Mouse (Mus musculus) gastrocnemius, postnatal 10 days (tissue): ENCODE measurements around the gene Rabgap1l. TPM values are rescaled to one million over a fixed set of nuclear protein-coding genes. Genes with fewer than 3 reads are reported as not detected.
"Not testable (repeated sequence)": the region's sequence is repeated elsewhere in the genome, so short reads cannot be mapped to it uniquely, and the experiment has no call there.

Experiments used
- DNase-seq: peaks from one replicate; pipeline ENCODE4 v3.0.0; 2021; ENCODE audit warnings: mixed read lengths
- total RNA-seq, 2 experiments: library from RNA; stranded (reverse); gene quantifications; 2 replicates each; pipeline ENCODE4 v1.2.3; 2021

The Rabgap1l gene
- total RNA-seq, 2 experiments from 2014 or later = 14.2 to 21.4 TPM

- DNase-seq = no peak
Observed at GRCm38 (mm10) chr1:160692224-160693093, 100.6 kb downstream of the Rabgap1l start.

GRCm38 (mm10) chr1:160691196-160691590, 101.8 kb downstream of the Rabgap1l start:
- DNase-seq = no peak

GRCm38 (mm10) chr1:160690516-160691195, 102.4 kb downstream of the Rabgap1l start:
- no peak for DNase-seq

- no peak for DNase-seq
Observed at GRCm38 (mm10) chr1:160689511-160689910, 103.5 kb downstream of the Rabgap1l start.

- DNase-seq = no peak
Observed at GRCm38 (mm10) chr1:160684251-160684650, 108.8 kb downstream of the Rabgap1l start.

GRCm38 (mm10) chr1:160681398-160682050, 111.5 kb downstream of the Rabgap1l start:
- DNase-seq = no peak

- no peak for DNase-seq
Observed at GRCm38 (mm10) chr1:160674763-160675162, 118.2 kb downstream of the Rabgap1l start.

GRCm38 (mm10) chr1:160672088-160672814, 120.8 kb downstream of the Rabgap1l start:
- DNase-seq = no peak

- no peak for DNase-seq
Observed at GRCm38 (mm10) chr1:160655806-160656470, 137.1 kb downstream of the Rabgap1l start.

- DNase-seq = no peak
Observed at GRCm38 (mm10) chr1:160651691-160652090, 141.3 kb downstream of the Rabgap1l start.

GRCm38 (mm10) chr1:160645416-160645815, 147.6 kb downstream of the Rabgap1l start:
- DNase-seq = no peak

GRCm38 (mm10) chr1:160628213-160628932, 164.6 kb downstream of the Rabgap1l start:
- no peak for DNase-seq

- DNase-seq = not testable (repeated sequence)
Observed at GRCm38 (mm10) chr1:160624354-160625120, 168.5 kb downstream of the Rabgap1l start.

GRCm38 (mm10) chr1:160618201-160618600, 174.8 kb downstream of the Rabgap1l start:
- no peak for DNase-seq

- DNase-seq = no peak
Observed at GRCm38 (mm10) chr1:160606425-160606824, 186.6 kb downstream of the Rabgap1l start.

- DNase-seq = not testable (repeated sequence)
Observed at GRCm38 (mm10) chr1:160603312-160603711, 189.7 kb downstream of the Rabgap1l start.

- DNase-seq = no peak
Observed at GRCm38 (mm10) chr1:160597369-160597768, 195.6 kb downstream of the Rabgap1l start.

- no peak for DNase-seq
Observed at GRCm38 (mm10) chr1:160596948-160597270, 196.1 kb downstream of the Rabgap1l start.

GRCm38 (mm10) chr1:160596252-160596947, 196.6 kb downstream of the Rabgap1l start:
- no peak for DNase-seq

- no peak for DNase-seq
Observed at GRCm38 (mm10) chr1:160594576-160594975, 198.4 kb downstream of the Rabgap1l start.
